Mouse (Mus musculus) heart, embryonic 14.5 days (tissue): ENCODE measurements around the gene Hoxd11. TPM values are rescaled to one million over a fixed set of nuclear protein-coding genes. Genes with fewer than 3 reads are reported as not detected.

Experiments used
- ATAC-seq: fragments of 200-750 bp; cut with Nextera tagmentation; 2 replicates; pipeline ENCODE4 v1.8.0; 2017; ENCODE audit warnings: low read depth, moderate TSS enrichment; ENCODE audit not compliant: insufficient number of reproducible peaks, insufficient read depth, low FRiP score
- H3K27ac ChIP-seq, 2 experiments: fragments of 200-500 bp in 1 of 2; fragments of 300-500 bp in 1 of 2; sonication (generic) in 1 of 2; replicated peaks in 1 of 2; 2 replicates each; pipeline ENCODE4 v1.5.1; 2012 to 2014; ENCODE audit warnings: low read depth in 2 of 2, low read length in 2 of 2, control low read depth in 1 of 2, mild to moderate bottlenecking in 1 of 2, mixed read lengths in 1 of 2; ENCODE audit not compliant: control insufficient read depth in 1 of 2, insufficient read depth in 1 of 2
- H3K27me3 ChIP-seq: fragments of 300-500 bp; sonication (generic); 2 replicates; pipeline ENCODE4 v1.6.1; 2014; ENCODE audit warnings: mild to moderate bottlenecking, low read length, control low read depth; ENCODE audit not compliant: control insufficient read depth, insufficient read depth
- H3K36me3 ChIP-seq: fragments of 300-500 bp; sonication (generic); 2 replicates; pipeline ENCODE4 v1.6.1; 2014; ENCODE audit warnings: mild to moderate bottlenecking, control low read depth, low read length, mixed read lengths; ENCODE audit not compliant: control insufficient read depth, insufficient read depth
- H3K4me1 ChIP-seq, 2 experiments: fragments of 200-500 bp in 1 of 2; fragments of 300-500 bp in 1 of 2; sonication (generic) in 1 of 2; 2 replicates each; pipeline ENCODE4 v1.6.1; 2012 to 2014; ENCODE audit warnings: low read length in 2 of 2, control low read depth in 1 of 2, mixed read lengths in 1 of 2; ENCODE audit not compliant: control insufficient read depth in 2 of 2, insufficient read depth in 2 of 2
- H3K4me2 ChIP-seq: fragments of 300-500 bp; sonication (generic); 2 replicates; pipeline ENCODE4 v1.6.1; 2014; ENCODE audit warnings: mild to moderate bottlenecking, low read length
- H3K4me3 ChIP-seq, 2 experiments: fragments of 200-500 bp in 1 of 2; fragments of 300-500 bp in 1 of 2; sonication (generic) in 1 of 2; 2 replicates each; pipeline ENCODE4 v1.5.1; 2012 to 2014; ENCODE audit warnings: low read length in 2 of 2, mild to moderate bottlenecking in 2 of 2, control low read depth in 1 of 2, low read depth in 1 of 2, moderate library complexity in 1 of 2; ENCODE audit not compliant: control insufficient read depth in 1 of 2, insufficient read depth in 1 of 2
- H3K9ac ChIP-seq: fragments of 300-500 bp; sonication (generic); 2 replicates; pipeline ENCODE4 v1.6.1; 2014; ENCODE audit warnings: mild to moderate bottlenecking, low read length
- H3K9me3 ChIP-seq: fragments of 300-500 bp; sonication (generic); 2 replicates; pipeline ENCODE4 v1.6.1; 2016; ENCODE audit warnings: low read length, control low read depth; ENCODE audit not compliant: control insufficient read depth
- WGBS: fragments of 180-500 bp; shearing (Covaris S2); extraction: QIAGEN DNeasy Blood & Tissue Kit; methylation state at CpG from one replicate; pipeline ENCODE4 v1.1.7; 2014; 5-methylcytosine and 5-hydroxymethylcytosine counted together
- microRNA counts: library from miRNA; unstranded; fragments of <30 nt; microRNA quantifications from one replicate; lab custom pipeline; 2016
- microRNA-seq: library from miRNA; unstranded; fragments of <30 nt; microRNA quantifications from one replicate; pipeline ENCODE4, GENCODE M21; 2016
- polyA plus RNA-seq: library from polyadenylated mRNA; unstranded; fragments of >200 nt; fragmentation: Nextera tagmentation; extraction: Ambion mirVana; gene quantifications from 2 replicates; pipeline ENCODE4 v1.2.1, GENCODE M21; 2014

Hoxd11 gene
- polyA plus RNA-seq, 1 experiment from 2014 or later, result not detected

DNA sequence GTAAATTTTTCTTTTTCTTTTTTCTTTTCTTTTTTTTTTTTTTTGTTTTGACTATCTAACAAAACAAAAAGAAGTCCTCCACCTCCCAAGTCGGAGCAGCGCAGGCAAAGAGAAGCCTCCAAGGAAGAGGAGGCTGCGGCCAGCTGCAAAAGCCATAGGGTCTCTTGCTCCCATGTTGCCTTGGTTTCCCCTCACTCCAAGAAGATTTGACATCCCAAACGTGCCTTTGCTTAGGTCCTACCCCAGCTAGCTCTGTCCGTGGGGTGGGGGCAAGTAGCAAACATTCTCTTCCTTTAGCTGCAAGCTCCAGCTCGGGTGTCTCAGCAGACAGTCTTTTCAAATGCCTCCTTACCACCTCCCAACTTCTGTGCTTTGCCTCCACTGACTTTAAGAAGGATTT, 54.4 kb downstream of the Hoxd11 start:
- no peak for ATAC-seq
- Histone ChIP-seq H3K4me2 (no peak overlapping the region), H3K36me3 (no peaks in the 10 kb centered on the region), H3K9me3 (no peaks in the 10 kb centered on the region), H3K27me3 (peaks cover 98% of the 10 kb centered on the region), H3K4me1 (peaks cover 0 to 11% of the 10 kb centered on the region in 2 experiments; a peak in 3 of 4 replicates), H3K27ac (no peak overlapping the region), H3K4me3 (no peak overlapping the region), H3K9ac (no peak overlapping the region)
- WGBS, result 4% methylated on average over 6 of the region's 6 CpGs

DNA sequence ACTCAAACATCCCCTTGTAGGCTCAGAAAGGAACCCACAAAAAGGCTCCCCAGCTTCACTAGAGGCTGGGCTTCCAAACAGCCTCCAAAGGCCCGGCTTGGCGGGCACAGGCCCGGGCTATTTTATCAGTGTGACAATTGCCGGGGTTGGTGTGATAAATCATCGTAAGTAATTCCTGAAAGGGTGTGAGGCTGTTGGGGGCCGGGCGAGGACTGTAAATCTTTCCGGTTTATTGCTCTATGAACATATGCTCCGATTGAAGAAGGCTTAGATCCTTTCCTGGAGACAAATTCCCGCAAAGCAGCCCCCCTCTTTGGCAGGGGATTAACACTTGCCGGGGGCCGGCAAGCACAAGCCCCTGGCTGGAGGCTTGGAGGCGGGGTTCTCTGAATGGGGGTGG, 55.1 kb downstream of the Hoxd11 start:
- H3K27me3 ChIP-seq, result peaks cover 98% of the 10 kb centered on the region
- no peak overlapping the region for H3K9ac ChIP-seq
- no peak overlapping the region for H3K4me3 ChIP-seq
- no peak overlapping the region for H3K4me2 ChIP-seq
- ATAC-seq, result no peak
- H3K36me3 ChIP-seq, result no peaks in the 10 kb centered on the region
- H3K4me1 ChIP-seq, result peaks cover 0 to 11% of the 10 kb centered on the region in 2 experiments; a peak in 3 of 4 replicates
- H3K9me3 ChIP-seq, result no peaks in the 10 kb centered on the region
- 1% methylated on average over 13 of the region's 13 CpGs for WGBS
- H3K27ac ChIP-seq, result no peak overlapping the region

DNA sequence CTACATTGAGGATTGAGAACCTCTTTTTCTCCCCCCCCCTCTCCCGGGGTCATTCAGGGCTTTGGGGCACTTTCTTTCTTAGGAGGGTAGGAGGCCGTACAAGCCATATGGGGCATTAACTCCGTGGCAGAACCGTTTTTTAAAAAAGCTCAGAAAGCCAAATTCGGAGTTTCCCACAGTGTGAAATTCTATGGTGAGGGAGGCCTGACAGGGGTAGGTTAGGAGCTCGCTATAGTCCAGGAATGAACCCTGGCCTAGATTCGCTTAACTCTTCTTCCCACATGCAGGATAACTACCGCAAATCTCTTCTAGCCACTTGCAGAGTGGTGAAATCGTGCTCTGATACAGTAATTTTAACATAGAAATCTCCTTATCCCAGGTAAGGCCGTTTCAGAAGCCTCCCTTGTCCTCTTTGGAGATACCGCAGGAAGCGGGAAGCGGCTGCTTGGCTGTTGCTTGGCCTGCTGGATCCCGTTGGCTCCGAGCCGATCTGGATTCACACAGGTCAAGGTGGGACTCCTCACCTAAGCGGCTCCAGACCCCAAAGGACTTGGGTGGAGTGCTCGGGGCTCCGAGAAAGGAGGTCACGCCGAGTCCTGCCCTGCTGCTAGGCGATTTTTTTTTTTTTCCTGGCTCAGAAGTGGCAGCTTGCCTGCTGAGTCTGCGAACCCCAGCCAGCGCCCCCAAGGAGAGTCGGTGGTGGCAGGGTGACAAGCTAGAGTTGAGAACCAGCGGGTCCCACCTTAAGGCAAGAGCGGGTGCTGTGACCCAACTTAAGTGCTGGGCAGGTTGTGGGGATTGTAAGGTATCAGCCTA, 55.8 kb downstream of the Hoxd11 start:
- no peak overlapping the region for H3K9ac ChIP-seq
- no peak overlapping the region for H3K27ac ChIP-seq
- under 1% methylated on average over 27 of the region's 27 CpGs for WGBS
- no peak overlapping the region for H3K4me2 ChIP-seq
- no peaks in the 10 kb centered on the region for H3K9me3 ChIP-seq
- H3K4me3 ChIP-seq, result no peak overlapping the region; a peak in 1 of 4 replicates
- peaks cover 0 to 11% of the 10 kb centered on the region in 2 experiments; a peak in 3 of 4 replicates for H3K4me1 ChIP-seq
- H3K36me3 ChIP-seq, result no peaks in the 10 kb centered on the region
- ATAC-seq, result no peak
- H3K27me3 ChIP-seq, result peaks cover 99% of the 10 kb centered on the region

DNA sequence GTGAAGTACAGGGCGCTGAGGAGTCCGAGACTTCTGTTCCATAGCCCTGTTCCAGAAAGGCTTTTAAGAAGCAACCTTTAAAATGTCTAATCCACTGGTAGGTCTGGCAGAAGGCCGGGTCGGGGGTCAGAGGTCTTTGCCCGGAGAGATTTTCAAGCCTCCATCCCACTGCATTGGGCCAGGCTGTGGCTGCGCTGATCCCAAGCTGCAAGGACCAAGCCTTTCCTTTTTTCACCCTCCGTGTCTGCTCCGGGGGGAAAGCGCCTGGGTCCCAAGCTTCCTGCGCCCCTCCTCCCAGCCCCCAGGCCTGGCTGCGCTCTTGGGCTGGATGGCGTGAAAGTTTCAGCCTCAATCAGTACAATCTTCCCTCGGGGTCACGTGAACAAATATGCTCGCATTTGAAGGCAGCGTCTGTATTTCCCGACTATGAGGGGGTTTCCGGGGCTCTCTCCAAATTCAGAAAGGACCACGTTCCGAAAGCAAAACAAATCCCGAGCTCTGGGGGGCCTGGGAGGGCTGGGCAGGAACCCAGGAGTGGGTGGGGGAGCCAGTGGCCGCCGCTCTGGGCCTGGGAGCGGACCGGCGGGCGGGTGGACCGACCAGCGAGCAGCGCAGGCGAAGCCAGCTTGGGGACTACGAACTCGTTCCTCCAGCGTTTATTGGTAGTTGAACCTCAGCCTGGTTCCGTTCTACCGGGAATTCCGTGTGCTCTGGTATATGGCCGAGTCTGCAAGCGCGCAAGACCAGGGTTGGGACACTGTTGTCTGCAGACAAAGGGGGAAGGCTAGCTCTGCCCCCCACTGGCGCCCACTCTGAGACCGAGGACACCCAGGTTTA, 56.7 kb downstream of the Hoxd11 start:
- H3K4me3 ChIP-seq, result peak overlapping the region in 1 of 2 experiments; percentile 23; a peak in 2 of 4 replicates
- H3K9me3 ChIP-seq, result no peaks in the 10 kb centered on the region
- H3K36me3 ChIP-seq, result no peaks in the 10 kb centered on the region
- 1% methylated on average over 42 of the region's 42 CpGs for WGBS
- H3K27me3 ChIP-seq, result peaks cover 97% of the 10 kb centered on the region
- no peak for ATAC-seq
- peak overlapping the region; percentile 42 for H3K4me2 ChIP-seq
- H3K9ac ChIP-seq, result no peak overlapping the region; the same call in 1 of the 2 replicates
- H3K4me1 ChIP-seq, result peaks cover 0 to 11% of the 10 kb centered on the region in 2 experiments; a peak in 3 of 4 replicates
- H3K27ac ChIP-seq, result no peak overlapping the region

MicroRNAs encoded within 50 kb of the gene (microRNA counts, 519-probe panel; counts per million panel counts)
- 322 counts per million, percentile 70 among the panel's probes with 10 or more counts for microRNA mmu-miR-10b (lab: Ali Mortazavi, UCI)

Small RNAs within 50 kb of the gene (microRNA-seq; reads per million reads assigned to microRNA genes)
- gene Gm44463 (not detected), gene Mir10b (1,167 reads per million, percentile 79 among the genes with 10 or more reads in this experiment)

Other genes with a start within 250 kb of the Hoxd11 start
- 18.7 and 20.1 TPM in 2 replicates for gene Lnpk, start 100.1 kb upstream of the Hoxd11 start, polyA plus RNA-seq
- gene Evx2, start 20.0 kb upstream of the Hoxd11 start, polyA plus RNA-seq, result not detected in 2 replicates
- not detected in 2 replicates for gene Hoxd13, start 11.2 kb upstream of the Hoxd11 start, polyA plus RNA-seq
- not detected in 2 replicates for gene Hoxd12, start 4.5 kb upstream of the Hoxd11 start, polyA plus RNA-seq
- gene Hoxd10, start 12.4 kb downstream of the Hoxd11 start, polyA plus RNA-seq, result not detected in 2 replicates
- gene Hoxd9, start 18.2 kb downstream of the Hoxd11 start, polyA plus RNA-seq, result 0.22 TPM in 1 of 2 replicates, not detected in the other
- 0.36 and 0.61 TPM in 2 replicates for gene Hoxd8, start 25.1 kb downstream of the Hoxd11 start, polyA plus RNA-seq
- 0.23 TPM in 1 of 2 replicates, not detected in the other for gene Hoxd3, start 32.4 kb downstream of the Hoxd11 start, polyA plus RNA-seq
- gene Hoxd4, start 32.4 kb downstream of the Hoxd11 start, polyA plus RNA-seq, result 0.34 TPM in 1 of 2 replicates, not detected in the other
- 0.05 TPM in 1 of 2 replicates, not detected in the other for gene Gm28230, start 47.2 kb downstream of the Hoxd11 start, polyA plus RNA-seq
- not detected in 2 replicates for gene Hoxd1, start 83.4 kb downstream of the Hoxd11 start, polyA plus RNA-seq
- 187 and 191 TPM in 2 replicates for gene Mtx2, start 146.2 kb downstream of the Hoxd11 start, polyA plus RNA-seq